ENCODE assay signal across 8 mouse cellular contexts in genomic region chrX:153724400-153724799, GRCm38 (mm10). TPM values are rescaled to one million over a fixed set of nuclear protein-coding genes. Genes with fewer than 3 reads are reported as not detected.
A peak's percentile ranks its signal among the peaks of the same experiment; 100 is the strongest.
DNase-seq lines count a peak whose midpoint lies in the region; ATAC-seq and TF ChIP-seq lines count a peak whose summit lies in the region.

No protein-coding gene starts in this region.

- no peak for TF ChIP-seq POLR2A in ES-Bruce4 (IDR thresholded peaks at IDR 0.05; ENCODE audit: insufficient read depth, low read length)
- no peak for TF ChIP-seq POLR2A in limb, embryonic 14.5 days (IDR thresholded peaks at IDR 0.05; ENCODE audit: borderline replicate concordance, extremely low read depth, insufficient read depth, insufficient read length)

- no peaks in the 10 kb centered on the region for H3K9me3 ChIP-seq in ES-Bruce4 (replicated peaks; ENCODE audit: control insufficient read depth, insufficient read depth, low read length, poor library complexity, severe bottlenecking)
- H3K9me3 ChIP-seq in embryonic facial prominence, embryonic 15.5 days (replicated peaks) = no peaks in the 10 kb centered on the region
- no peaks in the 10 kb centered on the region for H3K9me3 ChIP-seq in limb, embryonic 14.5 days (ENCODE audit: control insufficient read depth, low read length)

- H3K27me3 ChIP-seq in ES-Bruce4 (ENCODE audit: control insufficient read depth, insufficient read depth, low read length, poor library complexity, severe bottlenecking) = no peaks in the 10 kb centered on the region
- no peaks in the 10 kb centered on the region for H3K27me3 ChIP-seq in embryonic facial prominence, embryonic 15.5 days
- no peaks in the 10 kb centered on the region for H3K27me3 ChIP-seq in limb, embryonic 14.5 days (ENCODE audit: control insufficient read depth, insufficient read depth, low read length)
- no peaks in the 10 kb centered on the region for H3K27me3 ChIP-seq in splenic B cell, adult 2 months (ENCODE audit: control insufficient read depth, insufficient read depth, low read length, poor library complexity, severe bottlenecking)

- TF ChIP-seq CTCF in gastrocnemius, adult 2 months (IDR thresholded peaks at IDR 0.05) = no peak
- TF ChIP-seq CTCF in ES-Bruce4 (IDR thresholded peaks at IDR 0.05; ENCODE audit: low read depth, low read length) = no peak

- ATAC-seq in embryonic facial prominence, embryonic 15.5 days (ENCODE audit: insufficient number of reproducible peaks, low FRiP score, low TSS enrichment, low read depth) = no peak
- no peak for ATAC-seq in limb, embryonic 14.5 days (ENCODE audit: low FRiP score, low read depth)

- H3K4me1 ChIP-seq in ES-Bruce4 (ENCODE audit: control insufficient read depth, insufficient read depth, low read length) = no peaks in the 10 kb centered on the region
- 0 out of 2 replicates have a peak, but pooled peaks cover 3% of the 10 kb centered on the region for H3K4me1 ChIP-seq in embryonic facial prominence, embryonic 15.5 days
- peaks cover 4% of the 10 kb centered on the region; the same call in 1 of the 2 replicates for H3K4me1 ChIP-seq in limb, embryonic 14.5 days (ENCODE audit: control insufficient read depth, insufficient read depth, low read length)

- TF ChIP-seq EP300 in ES-Bruce4 (IDR thresholded peaks at IDR 0.05; ENCODE audit: insufficient read depth, low read depth, low read length) = no peak

- H3K4me2 ChIP-seq in embryonic facial prominence, embryonic 15.5 days (replicated peaks) = peak overlapping the region; percentile 49
- peak overlapping the region; percentile 45 for H3K4me2 ChIP-seq in limb, embryonic 14.5 days (replicated peaks; ENCODE audit: low read depth, low read length, severe bottlenecking)

- H3K4me3 ChIP-seq in gastrocnemius, adult 2 months = peak overlapping the region; percentile 82
- H3K4me3 ChIP-seq in ES-Bruce4 (ENCODE audit: low read depth, low read length) = no peak overlapping the region
- peak overlapping the region; percentile 53 for H3K4me3 ChIP-seq in embryonic facial prominence, embryonic 15.5 days (replicated peaks)
- H3K4me3 ChIP-seq in limb, embryonic 14.5 days (replicated peaks; ENCODE audit: low read length) = peak overlapping the region; percentile 54

- peaks cover 2% of the 10 kb centered on the region; the same call in 1 of the 2 replicates for H3K36me3 ChIP-seq in ES-Bruce4 (ENCODE audit: control insufficient read depth, insufficient read depth, low read length, poor library complexity, severe bottlenecking)
- no peaks in the 10 kb centered on the region for H3K36me3 ChIP-seq in embryonic facial prominence, embryonic 15.5 days
- 0 out of 2 replicates have a peak, but pooled peaks cover 3% of the 10 kb centered on the region for H3K36me3 ChIP-seq in limb, embryonic 14.5 days (ENCODE audit: control insufficient read depth, insufficient read depth, low read length)
- H3K36me3 ChIP-seq in splenic B cell, adult 2 months (ENCODE audit: control insufficient read depth, insufficient read depth, low read length, poor library complexity, severe bottlenecking) = no peaks in the 10 kb centered on the region

- no peak overlapping the region for H3K9ac ChIP-seq in ES-Bruce4 (ENCODE audit: low read depth, poor library complexity, severe bottlenecking)
- no peak overlapping the region for H3K9ac ChIP-seq in embryonic facial prominence, embryonic 15.5 days
- H3K9ac ChIP-seq in limb, embryonic 14.5 days (ENCODE audit: low read depth, low read length, severe bottlenecking) = peak overlapping the region; percentile 72; the same call in 1 of the 2 replicates

- 23% methylated on average over 3 of the region's 3 CpGs for WGBS in embryonic facial prominence, embryonic 15.5 days
- 19% methylated on average over 3 of the region's 3 CpGs for WGBS in limb, embryonic 14.5 days

- peak overlapping the region; percentile 84; the same call in 1 of the 2 replicates for H3K27ac ChIP-seq in gastrocnemius, adult 2 months
- H3K27ac ChIP-seq in ES-Bruce4 (ENCODE audit: insufficient read depth, low read length) = peak overlapping the region; percentile 56; the same call in 1 of the 2 replicates
- H3K27ac ChIP-seq in embryonic facial prominence, embryonic 15.5 days (replicated peaks) = no peak overlapping the region
- no peak overlapping the region for H3K27ac ChIP-seq in limb, embryonic 14.5 days (replicated peaks; ENCODE audit: low read depth, low read length)

- intact Hi-C loops in gastrocnemius, adult 2 months (cut with DNase I) = no loop called here
- intact Hi-C loops in gastrocnemius, postnatal 14 days (cut with DNase I; ENCODE audit: low total_unique reads) = no loop called here
- intact Hi-C loops in left cerebral cortex, postnatal 25 days (cut with DNase I) = no loop called here

- no peak for DNase-seq in gastrocnemius, adult 2 months
- no peak for DNase-seq in gastrocnemius, postnatal 14 days
- DNase-seq in limb, embryonic 14.5 days (ENCODE audit: low spot score) = peak; percentile 29
- DNase-seq in splenic B cell, adult 2 months (ENCODE audit: low read depth, low spot score) = peak; percentile 0
- no peak for DNase-seq in left cerebral cortex, postnatal 25 days (ENCODE audit: low spot score in 2 of 2)
- DNase-seq in urinary bladder, postnatal 25 days (ENCODE audit: low spot score) = no peak

RNA-seq across cellular contexts. Expression of gene Nbdy, which starts 1.0 kb away (rescaled TPM):
- 10 to 100 TPM; 20.4 to 24.4 TPM for total RNA-seq in gastrocnemius, adult 2 months (2021)
- 10 to 100 TPM; 25.2 to 26.2 TPM for total RNA-seq in gastrocnemius, postnatal 14 days (2021)
- 31.0 and 37.3 TPM in 2 replicates for polyA plus RNA-seq in ES-Bruce4 (2011; ENCODE audit: insufficient read depth, insufficient read length, low read depth, missing spikeins)
- polyA plus RNA-seq in embryonic facial prominence, embryonic 15.5 days (2015; fragmentation: Nextera tagmentation; extraction: Ambion mirVana) = 125 and 132 TPM in 2 replicates
- polyA plus RNA-seq in limb, embryonic 14.5 days (2012; rRNA removed) = 101 and 116 TPM in 2 replicates
- polyA plus RNA-seq in limb, embryonic 14.5 days (2014; fragmentation: Nextera tagmentation; extraction: Ambion mirVana) = 134 and 142 TPM in 2 replicates
- 10 to 100 TPM; 47.3 to 56.7 TPM for total RNA-seq in left cerebral cortex, postnatal 25 days (2021)

RNA-seq across cellular contexts. Expression of gene Kctd12b, which starts 28.2 kb away (rescaled TPM):
- 1 to 10 TPM; 1.3 to 1.8 TPM for total RNA-seq in gastrocnemius, adult 2 months (2021)
- 1 to 10 TPM; 6.3 to 7.6 TPM for total RNA-seq in gastrocnemius, postnatal 14 days (2021)
- 3.7 and 3.9 TPM in 2 replicates for polyA plus RNA-seq in ES-Bruce4 (2011; ENCODE audit: insufficient read depth, insufficient read length, low read depth, missing spikeins)
- polyA plus RNA-seq in embryonic facial prominence, embryonic 15.5 days (2015; fragmentation: Nextera tagmentation; extraction: Ambion mirVana) = 8.7 and 9.2 TPM in 2 replicates
- polyA plus RNA-seq in limb, embryonic 14.5 days (2012; rRNA removed) = 8.1 and 8.6 TPM in 2 replicates
- 8.8 and 9.8 TPM in 2 replicates for polyA plus RNA-seq in limb, embryonic 14.5 days (2014; fragmentation: Nextera tagmentation; extraction: Ambion mirVana)
- 1 to 10 TPM; 2.7 to 3.4 TPM for total RNA-seq in left cerebral cortex, postnatal 25 days (2021)

Comparison
In these comparisons a context has a peak if more than half of its experiments do, and no peak if none do; other contexts are left out.
1. DNase-seq: peak in limb, embryonic 14.5 days (single experiment) and splenic B cell, adult 2 months (single experiment); none in gastrocnemius, adult 2 months (single experiment), gastrocnemius, postnatal 14 days (single experiment), left cerebral cortex, postnatal 25 days (0 of 2) and urinary bladder, postnatal 25 days (single experiment).
2. H3K27ac ChIP-seq: peak in gastrocnemius, adult 2 months (single experiment) and ES-Bruce4 (single experiment); none in embryonic facial prominence, embryonic 15.5 days (single experiment) and limb, embryonic 14.5 days (single experiment).